21 mouse cellular contexts compared by ENCODE assay signal in the genomic region with DNA sequence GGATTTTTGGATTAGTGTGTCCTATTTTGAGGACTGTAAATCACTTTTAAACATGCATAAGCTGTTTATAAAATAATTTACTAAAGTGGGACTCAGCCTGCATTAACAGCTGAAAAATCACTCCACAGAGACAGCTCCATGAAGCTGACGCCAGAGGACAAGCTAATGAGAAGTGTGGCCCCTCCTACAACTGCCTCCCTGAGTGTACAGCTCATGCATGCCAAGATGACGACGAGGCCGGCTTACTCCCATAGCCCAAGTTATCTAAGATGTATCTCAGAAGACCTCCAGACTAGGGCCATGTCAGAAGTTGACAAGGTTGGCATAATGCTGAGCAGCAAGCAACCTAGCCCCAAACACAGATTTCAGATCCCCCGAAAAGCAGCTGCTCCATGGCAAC.
"Had no signal": no experiment of that assay in that cellular context is flagged by ENCODE, and none has a peak within 500 bp of the region (broad histone marks: within the 10 kb centered on the region; RNA-seq: fewer than 3 reads in every experiment).

No protein-coding gene starts in this region.

- H3K4me1 ChIP-seq: liver, embryonic 13.5 days; liver, embryonic 15.5 days; lung, embryonic 15.5 days; midbrain, embryonic 10.5 days; midbrain, embryonic 12.5 days; neural tube, embryonic 13.5 days; neural tube, embryonic 15.5 days had no signal

- H3K4me3 ChIP-seq: liver, embryonic 13.5 days; liver, embryonic 15.5 days; lung, embryonic 15.5 days; midbrain, embryonic 10.5 days; midbrain, embryonic 12.5 days; myocyte; neural tube, embryonic 13.5 days; neural tube, embryonic 15.5 days had no signal

- H3K9ac ChIP-seq: liver, embryonic 13.5 days; liver, embryonic 15.5 days; liver, postnatal 0 days; lung, embryonic 15.5 days; midbrain, embryonic 12.5 days; neural tube, embryonic 13.5 days; neural tube, embryonic 15.5 days had no signal

- H3K9me3 ChIP-seq: liver, embryonic 13.5 days; liver, embryonic 15.5 days; lung, embryonic 15.5 days; midbrain, embryonic 10.5 days; midbrain, embryonic 12.5 days; neural tube, embryonic 13.5 days; neural tube, embryonic 15.5 days had no signal

- H3K27me3 ChIP-seq: liver, embryonic 13.5 days; liver, embryonic 15.5 days; lung, embryonic 15.5 days; midbrain, embryonic 12.5 days; neural tube, embryonic 13.5 days; neural tube, embryonic 15.5 days had no signal

- H3K4me2 ChIP-seq: liver, embryonic 11.5 days; liver, embryonic 13.5 days; liver, embryonic 15.5 days; lung, embryonic 15.5 days; midbrain, embryonic 12.5 days; neural tube, embryonic 13.5 days; neural tube, embryonic 15.5 days had no signal

- H3K36me3 ChIP-seq: liver, embryonic 13.5 days; liver, embryonic 15.5 days; lung, embryonic 15.5 days; midbrain, embryonic 10.5 days; midbrain, embryonic 12.5 days; neural tube, embryonic 13.5 days; neural tube, embryonic 15.5 days had no signal

- ATAC-seq: liver, postnatal 0 days; lung, postnatal 0 days; midbrain, embryonic 16.5 days had no signal

- DNase-seq: liver, embryonic 13.5 days; liver, postnatal 0 days; lung, adult 2 months; lung, postnatal 4 days; midbrain, embryonic 14.5 days; right cerebral cortex, adult 18-20 months; right cerebral cortex, postnatal 25 days; right cerebral cortex, postnatal 4 days; thymus, adult 2 months; thymus, postnatal 25 days; thymus, postnatal 4 days had no signal

- H3K27ac ChIP-seq: liver, embryonic 13.5 days; liver, embryonic 15.5 days; lung, embryonic 15.5 days; midbrain, embryonic 10.5 days; midbrain, embryonic 12.5 days; neural tube, embryonic 13.5 days; neural tube, embryonic 15.5 days had no signal
